Mouse (Mus musculus) spleen, postnatal 14 days (tissue): ENCODE measurements around the gene Myo5a.

Experiments used
- DNase-seq, 2 experiments: peaks; one replicate each; pipeline ENCODE4 v3.0.0; 2021 to 2022; ENCODE audit warnings: low spot score in 2 of 2

Gene Myo5a

GRCm38 (mm10) chr9:75201506-75201905 lies 130.7 kb downstream of the Myo5a start:
- no peak for DNase-seq

GRCm38 (mm10) chr9:75202036-75202435 lies 131.2 kb downstream of the Myo5a start:
- no peak for DNase-seq

GRCm38 (mm10) chr9:75209246-75209645 lies 138.4 kb downstream of the Myo5a start:
- no peak for DNase-seq

GRCm38 (mm10) chr9:75210269-75210668 lies 139.5 kb downstream of the Myo5a start:
- no peak for DNase-seq

- no peak for DNase-seq
Measured at GRCm38 (mm10) chr9:75214743-75215413, 144.1 kb downstream of the Myo5a start.

- DNase-seq, result no peak
Measured at GRCm38 (mm10) chr9:75219942-75220341, 149.1 kb downstream of the Myo5a start.

GRCm38 (mm10) chr9:75221420-75222287 lies 150.8 kb downstream of the Myo5a start:
- DNase-seq, result no peak

GRCm38 (mm10) chr9:75231841-75232746 lies 161.3 kb downstream of the Myo5a start, which contains the start of gene Myo5c:
Myo5c (plus strand) TSS chr9:75232020.
- no peak for DNase-seq

GRCm38 (mm10) chr9:75232860-75233259 lies 162.0 kb downstream of the Myo5a start:
- DNase-seq, result no peak

GRCm38 (mm10) chr9:75234271-75234741 lies 163.5 kb downstream of the Myo5a start:
- no peak for DNase-seq

- no peak for DNase-seq
Measured at GRCm38 (mm10) chr9:75234983-75235627, 164.3 kb downstream of the Myo5a start.

- no peak for DNase-seq
Measured at GRCm38 (mm10) chr9:75235696-75236095, 164.9 kb downstream of the Myo5a start.

- no peak for DNase-seq
Measured at GRCm38 (mm10) chr9:75236416-75237308, 165.8 kb downstream of the Myo5a start.

GRCm38 (mm10) chr9:75238179-75238578 lies 167.4 kb downstream of the Myo5a start:
- DNase-seq, result no peak

GRCm38 (mm10) chr9:75243052-75243451 lies 172.2 kb downstream of the Myo5a start:
- no peak for DNase-seq

- no peak for DNase-seq
Measured at GRCm38 (mm10) chr9:75243730-75244406, 173.1 kb downstream of the Myo5a start.

GRCm38 (mm10) chr9:75244527-75244926 lies 173.7 kb downstream of the Myo5a start:
- DNase-seq, result no peak

GRCm38 (mm10) chr9:75246080-75246930 lies 175.5 kb downstream of the Myo5a start:
- DNase-seq, result no peak

GRCm38 (mm10) chr9:75247870-75248269 lies 177.1 kb downstream of the Myo5a start:
- no peak for DNase-seq
